Mouse (Mus musculus) liver, adult 2 months (tissue): ENCODE measurements around the gene D17H6S53E.

Experiments
- CTCF ChIP-seq: fragments of 200-500 bp; IDR thresholded peaks from 2 replicates; pipeline ENCODE4 v1.5.1; 2011; ENCODE audit warnings: low read depth, low read length, control low read depth
- POLR2A ChIP-seq: fragments of 200-500 bp; IDR thresholded peaks from 2 replicates; pipeline ENCODE4 v1.6.1; 2011; ENCODE audit warnings: low read length, control low read depth; ENCODE audit not compliant: insufficient read depth; ENCODE audit errors: extremely low read depth

- no peak for TF ChIP-seq POLR2A
- TF ChIP-seq CTCF, result no peak
Measured at GRCm38 (mm10) chr17:35090166-35090932, 35.8 kb upstream of the D17H6S53E start.
